In the genomic region with DNA sequence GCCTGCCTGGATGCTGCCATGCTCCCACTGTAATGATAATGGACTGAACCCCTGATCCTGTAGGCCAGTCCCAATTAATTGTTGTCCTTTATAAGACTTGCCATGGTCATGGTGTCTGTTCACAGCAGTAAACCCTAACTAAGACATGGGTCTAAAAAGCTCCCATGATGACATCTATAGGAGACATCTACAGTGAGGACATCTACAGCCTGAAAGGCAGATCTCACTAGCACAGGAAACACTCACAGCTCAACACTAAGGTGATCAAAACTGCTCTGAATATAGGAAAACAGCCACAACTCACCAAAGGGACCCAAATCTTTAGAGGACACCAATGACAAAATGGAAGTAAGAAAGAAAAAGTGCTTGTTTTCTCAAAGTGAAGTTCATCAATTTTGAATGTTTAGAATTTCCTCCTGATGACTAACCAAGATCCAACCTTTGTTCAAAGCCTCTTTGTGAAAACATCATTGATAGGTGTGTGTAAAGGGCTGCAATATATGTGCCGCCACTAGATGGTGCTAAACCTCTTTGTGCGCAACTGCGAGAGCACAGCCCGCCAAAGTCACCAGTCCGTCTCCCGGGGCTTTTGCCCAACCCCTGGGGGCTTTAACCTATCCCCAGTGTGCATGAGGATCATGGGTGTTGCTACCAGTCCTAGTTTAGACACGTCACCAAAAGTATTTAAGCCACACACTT, we compare ENCODE assay signal across 8 mouse cellular contexts. TPM values are rescaled to one million over a fixed set of nuclear protein-coding genes. Genes with fewer than 3 reads are reported as not detected.
DNase-seq lines count a peak whose midpoint lies in the region; ATAC-seq lines count a peak whose summit lies in the region.

No protein-coding gene starts in this region.

- peak; percentile 52 for DNase-seq in embryo, embryonic 9.5 days (ENCODE audit: extremely low spot score)
- DNase-seq in heart, adult 18-20 months: peak; percentile 49 to 81
- peak; percentile 30 for DNase-seq in kidney, adult 11 months
- peak; percentile 75 to 79 for DNase-seq in left cerebral cortex, postnatal 14 days (ENCODE audit: low spot score in 2 of 2)
- peak; percentile 60 to 75 for DNase-seq in right cerebral cortex, postnatal 10 days (ENCODE audit: low spot score in 2 of 2)
- DNase-seq in urinary bladder, postnatal 25 days (ENCODE audit: low spot score): peak; percentile 46

- peak overlapping the region; percentile 84 for H3K4me3 ChIP-seq in macrophage (ENCODE audit: inconsistent target)

- WGBS in macrophage (ENCODE audit: missing documents): 0% methylated on average over 5 of the region's 7 CpGs

- peak; percentile 22 for ATAC-seq in activated CD4-positive, CD25-positive, alpha-beta regulatory T cell, adult 4 months

- H3K79me2 ChIP-seq in macrophage (ENCODE audit: inconsistent target): peaks cover 86% of the 10 kb centered on the region

- peaks cover 19% of the 10 kb centered on the region for H3K36me3 ChIP-seq in macrophage (ENCODE audit: inconsistent target)

- intact Hi-C loops in left cerebral cortex, postnatal 14 days (cut with DNase I): loop anchor here (5.0 kb wide), 1 partner anchor 132 kb away; no protein-coding TSS in a partner anchor

- peak overlapping the region; percentile 79; the same call in 1 of the 2 replicates for H3K27ac ChIP-seq in macrophage

RNA-seq across cellular contexts. Expression of a gene that starts 3.6 kb away (rescaled TPM):
- 1 to 10 TPM; 8.4 to 8.9 TPM for polyA plus RNA-seq in activated CD4-positive, CD25-positive, alpha-beta regulatory T cell, adult 4 months (2017; shearing (Covaris generic))
- 1 to 10 TPM; 2.0 to 3.0 TPM for total RNA-seq in heart, adult 18-20 months (2021)
- under 1 TPM; 0.35 to 0.63 TPM for total RNA-seq in left cerebral cortex, postnatal 14 days (2021)
- 100 to 1,000 TPM in 8 of 26 experiments, 10 to 100 TPM in 18; 13.8 to 165 (median 80.9) TPM for total RNA-seq in macrophage (2018; cell fraction: chromatin; rRNA removed)
- 10 to 100 TPM in 25 of 26 experiments, 1 to 10 TPM in 1; 8.6 to 37.7 (median 18.2) TPM for total RNA-seq in macrophage (2018; cell fraction: cytosol; rRNA removed)
- 100 to 1,000 TPM in 6 of 26 experiments, 10 to 100 TPM in 20; 34.1 to 192 (median 84.9) TPM for total RNA-seq in macrophage (2018; cell fraction: nucleus; rRNA removed)
- polyA plus RNA-seq in macrophage (2018): 15.3 to 31.3 TPM (median 23.8 TPM) in 3 replicates

Comparison
In these comparisons a context has a peak if more than half of its experiments do, and no peak if none do; other contexts are left out.
1. Peak in every context shown above with its lines: DNase-seq, ATAC-seq, H3K4me3 ChIP-seq and H3K27ac ChIP-seq.